Mouse (Mus musculus): ENCODE results near the gene Zfp866. TPM values are rescaled to one million over a fixed set of nuclear protein-coding genes. Genes with fewer than 3 reads are reported as not detected.
A peak's percentile ranks its signal among the peaks of the same experiment; 100 is the strongest.

Gene Zfp866
- total RNA-seq, 2 experiments from 2014 or later: 10.1 to 14.7 TPM

GRCm38 (mm10) chr8:69749544-69750454 lies 41.2 kb downstream of the Zfp866 start, which contains the start of gene Zfp963:
Gene Zfp963, minus strand, starts transcription at chr8:69749970.
- intact Hi-C loops (cut with DNase I): loop anchor here (1.0 kb wide), 1 partner anchor 33 kb away; no protein-coding TSS in a partner anchor

DNA sequence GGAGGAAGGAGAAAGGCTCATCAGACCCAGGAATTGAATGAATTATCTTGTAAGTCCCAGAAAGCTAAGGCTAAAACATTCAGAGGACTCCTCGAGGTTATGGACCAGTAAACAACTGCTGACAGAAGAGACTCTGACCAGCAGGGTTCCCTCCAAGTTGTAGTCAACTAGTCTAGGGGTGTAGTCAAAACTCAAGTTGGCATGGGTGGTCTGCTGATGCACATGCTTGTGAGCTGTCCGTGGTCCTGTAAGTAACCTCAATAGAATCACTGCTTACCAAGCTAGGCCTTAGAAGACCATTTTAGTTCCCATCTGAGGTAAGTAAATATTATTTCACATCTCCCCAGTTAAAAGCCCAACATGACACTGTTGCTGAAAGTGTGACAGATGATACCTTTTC lies 49.7 kb downstream of the Zfp866 start:
- intact Hi-C loops (cut with DNase I): no loop called here
- DNase-seq: no peak

More at GRCm38 (mm10) chr8:69749544-69750454, 41.2 kb downstream of the Zfp866 start, which contains the start of gene Zfp963:
- DNase-seq: peak; percentile 89 to 96

DNA sequence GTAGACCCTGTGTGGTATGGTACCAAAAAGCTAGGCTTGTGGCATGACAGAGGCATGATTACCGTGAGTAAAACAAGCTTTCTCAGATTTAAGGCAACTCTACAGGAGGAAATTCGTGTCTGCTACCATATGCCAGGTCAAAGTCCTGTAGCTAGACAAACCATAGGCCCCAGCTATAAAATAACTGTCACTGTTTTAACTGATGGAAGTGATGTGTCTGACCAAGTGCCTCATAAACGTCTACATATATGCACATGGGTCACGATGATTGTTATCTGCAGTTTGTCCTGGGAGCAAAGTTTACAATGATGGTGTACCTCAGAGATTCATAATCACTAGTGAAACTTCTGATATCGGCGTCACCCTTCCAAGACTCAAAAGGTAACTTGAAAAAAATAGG lies 50.2 kb downstream of the Zfp866 start:
- no peak for DNase-seq
- intact Hi-C loops (cut with DNase I): no loop called here

- intact Hi-C loops (cut with DNase I): no loop called here
- no peak for DNase-seq
Observed at GRCm38 (mm10) chr8:69735495-69735894, 55.5 kb downstream of the Zfp866 start.

DNA sequence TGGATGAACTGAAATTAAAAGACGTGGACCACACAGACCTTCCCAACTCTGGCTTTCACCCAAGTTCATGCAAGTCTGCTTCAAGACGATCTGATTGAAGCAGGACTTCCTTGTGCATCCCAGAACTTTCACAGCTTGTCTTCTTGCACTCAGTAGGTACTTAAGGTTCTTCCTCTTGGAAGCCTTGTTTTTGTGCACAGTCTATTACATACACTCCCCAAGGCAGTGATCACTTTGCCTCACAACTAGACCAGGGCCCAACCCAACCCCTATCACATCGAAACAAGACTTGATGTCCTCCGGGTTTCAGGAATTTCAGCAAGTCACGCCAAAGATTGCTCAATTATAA lies 73.8 kb downstream of the Zfp866 start:
- no peak for DNase-seq
- intact Hi-C loops (cut with DNase I): loop anchor here (2.0 kb wide), 1 partner anchor 92 kb away; the partner anchor contains the start of gene Zfp868

DNA sequence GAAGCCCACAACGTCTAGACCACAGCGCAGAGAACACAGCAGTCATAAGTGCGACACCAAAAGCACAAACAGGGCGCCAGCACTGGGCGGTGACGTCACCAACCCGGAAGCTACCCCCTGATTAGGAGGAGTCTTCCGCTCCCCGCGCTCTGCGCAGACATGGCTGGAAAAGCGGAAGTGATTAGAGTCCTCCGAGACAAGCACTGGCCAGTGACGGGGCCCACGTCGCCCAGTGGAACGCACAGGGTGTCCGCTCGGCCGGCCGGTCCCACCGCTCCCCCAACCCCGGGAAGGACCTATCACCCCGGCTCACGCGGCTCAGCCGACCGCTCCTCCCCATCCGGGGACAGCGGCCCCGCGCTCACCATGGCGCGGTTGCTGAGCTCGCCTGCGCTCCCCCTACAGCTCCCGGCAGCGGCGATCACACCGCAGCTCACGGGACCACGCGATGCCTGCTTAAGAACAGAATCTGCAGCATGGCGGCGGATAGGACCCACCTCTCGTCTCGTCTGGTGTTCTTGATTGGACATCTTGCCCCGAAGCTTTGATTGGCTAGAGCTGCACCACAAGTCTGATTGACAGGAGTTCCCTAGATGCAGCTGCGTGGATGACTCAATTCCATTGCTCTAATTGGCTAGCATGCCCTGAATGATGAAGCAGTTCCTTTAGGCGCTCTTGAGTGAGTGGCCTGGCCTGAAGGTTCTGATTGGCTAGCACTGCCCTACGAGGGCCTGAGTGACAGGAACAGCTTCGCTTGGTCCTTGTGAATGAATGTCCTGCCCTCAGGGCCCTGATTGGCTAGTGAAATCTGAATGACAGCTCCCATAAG lies 74.4 kb downstream of the Zfp866 start:
- intact Hi-C loops (cut with DNase I): loop anchor here (1.0 to 2.0 kb wide), 2 partner anchors 33 to 92 kb away; partner anchors contain the start of genes Zfp868 and Zfp963
- peak; percentile 87 to 93 for DNase-seq

DNA sequence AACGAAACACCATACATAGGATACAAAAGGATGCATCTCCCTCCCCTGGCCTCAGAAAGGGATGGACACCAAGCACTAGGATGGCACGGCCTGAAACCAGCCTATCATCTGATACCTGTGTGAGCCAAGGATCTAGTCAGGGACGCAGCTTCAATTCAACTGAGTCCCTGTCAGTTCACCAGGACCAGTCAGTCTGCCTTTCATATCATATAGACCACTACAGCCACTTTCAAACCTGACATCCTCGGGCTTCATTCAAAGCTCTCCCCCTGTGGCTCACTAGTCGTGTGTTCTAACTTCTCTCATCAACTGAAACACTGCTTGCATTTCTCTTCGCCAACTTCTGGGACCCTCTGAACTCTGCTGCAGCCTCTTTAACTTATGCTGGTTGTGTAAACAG lies 75.6 kb downstream of the Zfp866 start:
- intact Hi-C loops (cut with DNase I): no loop called here
- DNase-seq: no peak

DNA sequence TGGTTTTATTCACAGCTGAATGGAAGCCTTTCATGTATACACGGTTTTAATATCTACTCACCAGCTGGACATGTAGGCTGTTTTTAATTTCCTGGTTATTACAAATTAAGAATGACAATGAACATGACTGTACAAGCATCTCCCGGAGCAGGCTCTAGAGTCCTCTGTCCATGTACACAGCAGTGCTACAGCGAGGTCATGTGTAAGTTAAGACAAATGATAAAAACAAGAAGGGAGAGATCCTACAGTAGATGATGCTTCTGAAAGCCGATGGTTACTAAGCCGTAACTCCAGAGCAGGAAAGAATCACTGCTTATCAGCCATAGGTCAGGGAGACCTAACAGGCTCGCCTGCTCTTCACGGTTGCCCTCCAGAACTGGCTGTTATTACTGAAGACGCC lies 77.5 kb downstream of the Zfp866 start:
- DNase-seq: no peak
- intact Hi-C loops (cut with DNase I): no loop called here

Other genes starting within 250 kb of the Zfp866 start
- 1 to 10 TPM; 4.3 to 5.7 TPM for gene Zfp868, start 165.6 kb downstream of the Zfp866 start, total RNA-seq (2021)
- under 1 TPM; 0.30 to 0.33 TPM for gene Zfp964, start 136.7 kb downstream of the Zfp866 start, total RNA-seq (2021)
- gene Zfp869, start 80.5 kb downstream of the Zfp866 start, total RNA-seq (2021): 10 to 100 TPM in 1 of 2 experiments, 1 to 10 TPM in 1; 8.7 to 11.4 TPM
- gene Zfp963, start 41.2 kb downstream of the Zfp866 start, total RNA-seq (2021): 1 to 10 TPM; 2.9 to 3.0 TPM
- gene Gm20422, start 16.3 kb downstream of the Zfp866 start, total RNA-seq (2021): 1 to 10 TPM; 1.3 to 2.4 TPM
- 10 to 100 TPM; 10.1 to 10.6 TPM for gene Atp13a1, start within 50 bp of the Zfp866 start, total RNA-seq (2021)
- 1 to 10 TPM; 3.0 to 3.5 TPM for gene Gmip, start 17.5 kb upstream of the Zfp866 start, total RNA-seq (2021)
- not detected for gene Lpar2, start 31.3 kb upstream of the Zfp866 start, total RNA-seq (2021)
- gene Pbx4, start 41.3 kb upstream of the Zfp866 start, total RNA-seq (2021): not detected
- gene Cilp2, start 96.5 kb upstream of the Zfp866 start, total RNA-seq (2021): 10 to 100 TPM in 1 of 2 experiments, 1 to 10 TPM in 1; 9.3 to 11.0 TPM
- not detected for gene Tssk6, start 111.0 kb upstream of the Zfp866 start, total RNA-seq (2021)
- 100 to 1,000 TPM; 332 to 340 TPM for gene Ndufa13, start 111.4 kb upstream of the Zfp866 start, total RNA-seq (2021)
- gene Yjefn3, start 111.5 kb upstream of the Zfp866 start, total RNA-seq (2021): 1 to 10 TPM; 5.7 to 9.0 TPM
- 10 to 100 TPM; 25.6 to 29.1 TPM for gene Gatad2a, start 205.2 kb upstream of the Zfp866 start, total RNA-seq (2021)